Mouse (Mus musculus): ENCODE data around the gene Rapgef3. TPM values are rescaled to one million over a fixed set of nuclear protein-coding genes. Genes with fewer than 3 reads are reported as not detected.
A peak's percentile ranks its signal among the peaks of the same experiment; 100 is the strongest.

The Rapgef3 gene
- polyA plus RNA-seq (2015; fragmentation: Nextera tagmentation; extraction: Ambion mirVana) = 8.9 and 13.3 TPM in 2 replicates

- peak within 1 kb of the TSS; percentile 96 for H3K4me2 ChIP-seq (ENCODE audit: low read length)
- no peaks in the 10 kb centered on the region for H3K36me3 ChIP-seq (ENCODE audit: control insufficient read depth, insufficient read depth)
- H3K4me1 ChIP-seq (replicated peaks; ENCODE audit: control insufficient read depth, insufficient read depth, low read length) = peaks cover 26% of the 10 kb centered on the region
- WGBS = under 1% methylated on average over 41 of the region's 44 CpGs
- ATAC-seq = peak; percentile 87
- H3K9me3 ChIP-seq (ENCODE audit: control insufficient read depth, low read length) = no peaks in the 10 kb centered on the region
- H3K9ac ChIP-seq (replicated peaks; ENCODE audit: low read depth, low read length) = peak within 1 kb of the TSS; percentile 71
- no peak within 1 kb of the TSS for H3K27ac ChIP-seq (ENCODE audit: low read length)
- 0 out of 2 replicates have a peak, but pooled peaks cover 5% of the 10 kb centered on the region for H3K27me3 ChIP-seq (replicated peaks; ENCODE audit: control insufficient read depth, insufficient read depth, low read length)
- peak within 1 kb of the TSS; percentile 55 for H3K4me3 ChIP-seq (replicated peaks; ENCODE audit: low read length)
Observed at GRCm38 (mm10) chr15:97767280-97768186, at the start of gene Rapgef3. Gene Rapgef3, minus strand, starts transcription at chr15:97767972.

GRCm38 (mm10) chr15:97816199-97816994, 48.6 kb upstream of the Rapgef3 start:
- Histone ChIP-seq H3K9ac (replicated peaks; ENCODE audit: low read depth, low read length) (no peak overlapping the region), H3K27me3 (replicated peaks; ENCODE audit: control insufficient read depth, insufficient read depth, low read length) (no peaks in the 10 kb centered on the region), H3K27ac (ENCODE audit: low read length) (no peak overlapping the region), H3K36me3 (ENCODE audit: control insufficient read depth, insufficient read depth) (no peaks in the 10 kb centered on the region), H3K4me1 (replicated peaks; ENCODE audit: control insufficient read depth, insufficient read depth, low read length) (peaks cover 27% of the 10 kb centered on the region), H3K4me2 (ENCODE audit: low read length) (no peak overlapping the region), H3K9me3 (ENCODE audit: control insufficient read depth, low read length) (no peaks in the 10 kb centered on the region), H3K4me3 (replicated peaks; ENCODE audit: low read length) (no peak overlapping the region)
- no peak for ATAC-seq
- WGBS = 92% methylated on average over 16 of the region's 17 CpGs

- WGBS = 98% methylated on average over 4 of the region's 4 CpGs
- Histone ChIP-seq H3K9ac (replicated peaks; ENCODE audit: low read depth, low read length) (no peak overlapping the region), H3K4me2 (ENCODE audit: low read length) (no peak overlapping the region), H3K36me3 (ENCODE audit: control insufficient read depth, insufficient read depth) (no peaks in the 10 kb centered on the region), H3K27ac (ENCODE audit: low read length) (no peak overlapping the region), H3K9me3 (ENCODE audit: control insufficient read depth, low read length) (no peaks in the 10 kb centered on the region), H3K4me1 (replicated peaks; ENCODE audit: control insufficient read depth, insufficient read depth, low read length) (peaks cover 24% of the 10 kb centered on the region), H3K4me3 (replicated peaks; ENCODE audit: low read length) (no peak overlapping the region), H3K27me3 (replicated peaks; ENCODE audit: control insufficient read depth, insufficient read depth, low read length) (no peaks in the 10 kb centered on the region)
- no peak for ATAC-seq
Observed at GRCm38 (mm10) chr15:97815254-97815653, 47.5 kb upstream of the Rapgef3 start.

- peaks cover 24% of the 10 kb centered on the region for H3K4me1 ChIP-seq (replicated peaks; ENCODE audit: control insufficient read depth, insufficient read depth, low read length)
- H3K4me3 ChIP-seq (replicated peaks; ENCODE audit: low read length) = no peak overlapping the region
- H3K9me3 ChIP-seq (ENCODE audit: control insufficient read depth, low read length) = no peaks in the 10 kb centered on the region
- H3K36me3 ChIP-seq (ENCODE audit: control insufficient read depth, insufficient read depth) = no peaks in the 10 kb centered on the region
- no peak overlapping the region for H3K9ac ChIP-seq (replicated peaks; ENCODE audit: low read depth, low read length)
- 66% methylated on average over 5 of the region's 5 CpGs for WGBS
- no peak overlapping the region for H3K4me2 ChIP-seq (ENCODE audit: low read length)
- H3K27ac ChIP-seq (ENCODE audit: low read length) = no peak overlapping the region
- H3K27me3 ChIP-seq (replicated peaks; ENCODE audit: control insufficient read depth, insufficient read depth, low read length) = no peaks in the 10 kb centered on the region
- ATAC-seq = no peak
Observed at GRCm38 (mm10) chr15:97814703-97815102, 46.9 kb upstream of the Rapgef3 start.

GRCm38 (mm10) chr15:97813452-97814204, 45.9 kb upstream of the Rapgef3 start:
- Histone ChIP-seq H3K27ac (ENCODE audit: low read length) (no peak overlapping the region; the same call in 1 of the 2 replicates), H3K36me3 (ENCODE audit: control insufficient read depth, insufficient read depth) (no peaks in the 10 kb centered on the region), H3K27me3 (replicated peaks; ENCODE audit: control insufficient read depth, insufficient read depth, low read length) (no peaks in the 10 kb centered on the region), H3K9me3 (ENCODE audit: control insufficient read depth, low read length) (no peaks in the 10 kb centered on the region), H3K4me2 (ENCODE audit: low read length) (no peak overlapping the region), H3K9ac (replicated peaks; ENCODE audit: low read depth, low read length) (no peak overlapping the region), H3K4me1 (replicated peaks; ENCODE audit: control insufficient read depth, insufficient read depth, low read length) (peaks cover 24% of the 10 kb centered on the region), H3K4me3 (replicated peaks; ENCODE audit: low read length) (no peak overlapping the region)
- ATAC-seq = peak; percentile 59
- WGBS = 47% methylated on average over 21 of the region's 21 CpGs

- Histone ChIP-seq H3K27me3 (replicated peaks; ENCODE audit: control insufficient read depth, insufficient read depth, low read length) (no peaks in the 10 kb centered on the region), H3K4me1 (replicated peaks; ENCODE audit: control insufficient read depth, insufficient read depth, low read length) (peaks cover 24% of the 10 kb centered on the region), H3K9ac (replicated peaks; ENCODE audit: low read depth, low read length) (no peak overlapping the region), H3K27ac (ENCODE audit: low read length) (peak overlapping the region; percentile 60), H3K9me3 (ENCODE audit: control insufficient read depth, low read length) (no peaks in the 10 kb centered on the region), H3K4me2 (ENCODE audit: low read length) (no peak overlapping the region; the same call in 1 of the 2 replicates), H3K4me3 (replicated peaks; ENCODE audit: low read length) (no peak overlapping the region), H3K36me3 (ENCODE audit: control insufficient read depth, insufficient read depth) (no peaks in the 10 kb centered on the region)
- 51% methylated on average over 7 of the region's 7 CpGs for WGBS
- ATAC-seq = no peak
Observed at GRCm38 (mm10) chr15:97812875-97813274, 45.1 kb upstream of the Rapgef3 start.

GRCm38 (mm10) chr15:97812126-97812525, 44.4 kb upstream of the Rapgef3 start:
- H3K9ac ChIP-seq (replicated peaks; ENCODE audit: low read depth, low read length) = no peak overlapping the region
- no peak overlapping the region for H3K4me2 ChIP-seq (ENCODE audit: low read length)
- H3K4me1 ChIP-seq (replicated peaks; ENCODE audit: control insufficient read depth, insufficient read depth, low read length) = peaks cover 24% of the 10 kb centered on the region
- peak overlapping the region; percentile 60 for H3K27ac ChIP-seq (ENCODE audit: low read length)
- H3K27me3 ChIP-seq (replicated peaks; ENCODE audit: control insufficient read depth, insufficient read depth, low read length) = no peaks in the 10 kb centered on the region
- H3K9me3 ChIP-seq (ENCODE audit: control insufficient read depth, low read length) = no peaks in the 10 kb centered on the region
- ATAC-seq = peak; percentile 83
- no peaks in the 10 kb centered on the region for H3K36me3 ChIP-seq (ENCODE audit: control insufficient read depth, insufficient read depth)
- no peak overlapping the region for H3K4me3 ChIP-seq (replicated peaks; ENCODE audit: low read length)
- WGBS = 27% methylated on average over 6 of the region's 6 CpGs

GRCm38 (mm10) chr15:97811307-97811706, 43.5 kb upstream of the Rapgef3 start:
- ATAC-seq = no peak
- Histone ChIP-seq H3K4me2 (ENCODE audit: low read length) (no peak overlapping the region), H3K9ac (replicated peaks; ENCODE audit: low read depth, low read length) (no peak overlapping the region), H3K4me1 (replicated peaks; ENCODE audit: control insufficient read depth, insufficient read depth, low read length) (peaks cover 24% of the 10 kb centered on the region), H3K27ac (ENCODE audit: low read length) (no peak overlapping the region), H3K36me3 (ENCODE audit: control insufficient read depth, insufficient read depth) (no peaks in the 10 kb centered on the region; the same call in 1 of the 2 replicates), H3K9me3 (ENCODE audit: control insufficient read depth, low read length) (no peaks in the 10 kb centered on the region), H3K27me3 (replicated peaks; ENCODE audit: control insufficient read depth, insufficient read depth, low read length) (no peaks in the 10 kb centered on the region), H3K4me3 (replicated peaks; ENCODE audit: low read length) (no peak overlapping the region)
- WGBS = 84% methylated on average over 9 of the region's 9 CpGs

Measured in forebrain, embryonic 16.5 days (tissue).